Mouse (Mus musculus): ENCODE results near the gene Mrps18a. TPM values are rescaled to one million over a fixed set of nuclear protein-coding genes. Genes with fewer than 3 reads are reported as not detected.

Mrps18a gene
- total RNA-seq (2021), result 100 to 1,000 TPM; 131 to 140 TPM

DNA sequence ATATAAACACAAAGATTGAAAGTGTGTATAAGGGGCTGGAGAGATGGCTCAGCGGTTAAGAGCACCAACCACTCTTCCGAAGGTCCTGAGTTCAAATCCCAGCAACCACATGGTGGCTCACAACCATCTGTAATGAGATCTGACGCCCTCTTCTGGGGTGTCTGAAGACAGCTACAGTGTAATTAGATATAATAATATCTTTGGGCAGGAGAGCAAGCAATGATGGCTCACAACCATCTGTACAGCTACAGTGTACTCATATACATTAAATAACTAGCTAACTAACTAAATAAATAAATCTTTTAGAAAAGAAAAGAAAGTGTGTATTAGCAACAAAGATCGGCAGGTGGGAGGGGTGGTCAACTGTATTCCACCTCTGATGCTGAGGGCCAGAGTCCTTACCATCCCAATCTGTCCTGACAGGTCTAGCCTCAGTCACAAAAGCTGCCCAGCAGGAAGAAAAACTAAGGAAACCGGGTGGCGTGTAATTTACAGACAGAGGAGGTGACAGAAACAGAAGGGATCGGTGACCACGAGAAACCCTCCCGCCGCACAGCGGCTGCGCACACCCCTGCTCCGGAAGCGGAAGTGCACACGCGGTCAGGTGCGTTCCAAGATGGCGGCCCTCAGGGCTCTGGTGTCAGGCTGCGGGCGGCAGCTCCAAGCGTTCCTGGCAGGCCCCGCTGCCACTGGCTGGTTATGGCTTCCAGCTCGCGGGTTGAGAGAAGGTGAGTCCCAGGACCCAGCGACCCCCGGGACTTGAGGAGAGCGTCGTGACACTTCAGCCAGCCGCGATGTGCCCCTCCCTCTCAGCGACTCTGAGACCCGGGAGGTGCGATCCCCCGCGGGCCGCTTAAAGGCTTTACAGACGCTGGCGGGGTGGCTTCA, at the start of gene Mrps18a:
Mrps18a (plus strand) TSS at position 585 of the 888 bp plus-strand sequence.
- intact Hi-C loops (cut with DNase I), result no loop called here
- DNase-seq, result peak; percentile 84

DNA sequence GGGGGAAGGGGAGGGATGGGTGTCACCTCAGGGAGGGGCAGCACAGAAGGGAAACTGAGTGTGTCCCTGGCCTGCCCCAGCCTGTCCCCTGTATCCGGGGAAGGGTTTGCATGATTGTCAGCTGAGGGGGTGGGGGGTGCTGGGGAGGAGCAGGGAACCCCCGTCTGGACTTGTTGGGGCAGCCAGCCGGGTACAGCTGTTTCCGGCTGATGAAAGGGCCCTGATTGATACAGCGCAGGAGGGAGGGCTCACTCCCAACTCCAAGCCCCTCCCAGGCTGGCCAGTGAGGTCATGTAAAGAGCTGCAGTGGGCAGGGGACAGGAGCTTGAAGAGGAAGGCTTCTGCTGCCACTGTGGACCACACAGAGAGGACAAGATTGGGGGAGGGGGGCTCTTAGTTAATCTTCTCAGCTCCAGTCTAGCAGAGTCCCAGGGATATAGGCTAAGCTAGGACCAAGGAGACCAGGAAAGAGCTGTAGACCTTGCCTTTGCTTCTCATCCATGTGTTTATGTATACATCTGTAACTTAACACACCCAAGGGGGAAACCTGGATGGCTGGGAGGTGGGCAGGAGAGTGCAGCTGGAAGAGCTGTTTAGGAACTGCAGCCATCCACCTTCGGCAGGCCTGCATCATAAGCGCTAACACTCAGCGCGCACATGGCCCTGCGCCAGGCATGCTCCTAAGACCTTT, 47.4 kb upstream of the Mrps18a start:
- intact Hi-C loops (cut with DNase I), result no loop called here
- DNase-seq, result peak in 1 of 2 experiments; percentile 30

DNA sequence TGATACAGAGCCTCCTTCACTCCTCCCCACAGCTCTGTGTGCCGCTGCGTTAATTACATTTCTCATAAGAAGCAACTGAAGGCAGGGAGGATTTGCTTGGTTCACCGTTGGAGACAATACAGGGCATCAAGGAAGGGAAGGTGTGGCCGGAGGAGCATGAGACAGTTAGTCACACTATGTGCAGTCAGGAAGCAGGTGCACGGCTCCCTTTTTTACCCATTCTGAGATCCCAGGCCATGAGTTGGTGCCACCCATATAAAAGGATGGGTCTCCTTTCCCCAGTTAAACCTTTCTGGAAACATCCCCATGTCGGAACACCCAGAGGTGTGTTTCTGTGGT, 46.8 kb upstream of the Mrps18a start:
- intact Hi-C loops (cut with DNase I), result no loop called here
- no peak for DNase-seq

DNA sequence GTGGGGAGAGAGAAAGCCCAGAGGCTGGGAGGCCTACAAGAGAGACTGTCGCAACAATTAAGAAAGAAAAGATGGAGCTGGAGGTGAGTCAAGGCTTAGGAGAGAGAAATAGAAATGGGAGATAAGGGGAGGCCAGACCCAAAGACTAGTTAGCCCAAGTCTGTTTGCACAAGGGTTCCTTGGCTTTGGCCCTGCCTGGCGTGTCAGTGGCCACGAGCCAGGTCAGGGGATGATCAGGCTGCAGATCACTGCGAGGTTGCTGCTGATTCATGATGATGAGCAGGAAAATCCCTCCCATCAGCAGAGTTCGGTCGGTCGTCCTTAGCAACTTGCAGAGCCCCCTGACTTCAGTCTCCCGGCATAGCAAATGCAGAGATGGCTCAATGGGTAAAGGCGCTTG, 40.7 kb upstream of the Mrps18a start:
- intact Hi-C loops (cut with DNase I), result no loop called here

DNA sequence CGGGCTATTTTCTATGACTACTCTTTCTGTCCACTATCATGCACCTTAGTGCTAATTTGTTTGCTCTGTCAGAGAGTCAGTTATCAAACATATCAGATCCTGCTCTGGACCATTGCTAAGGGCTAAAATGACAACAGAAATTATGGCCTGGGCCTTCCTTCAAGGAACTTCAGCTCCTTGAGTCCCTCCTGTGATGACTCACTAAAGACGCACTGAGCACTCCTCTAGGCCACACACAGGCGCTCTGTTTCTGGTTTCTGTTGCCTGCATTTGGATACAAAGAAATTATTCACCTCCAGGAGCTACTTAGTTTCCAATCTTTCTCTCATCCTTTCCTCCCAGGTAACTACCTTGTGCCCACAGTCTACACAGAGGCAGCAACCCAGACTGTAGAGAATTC, 39.3 kb upstream of the Mrps18a start:
- no peak for DNase-seq
- intact Hi-C loops (cut with DNase I), result no loop called here

More for the DNA sequence above, 40.7 kb upstream of the Mrps18a start:
- DNase-seq, result no peak

DNA sequence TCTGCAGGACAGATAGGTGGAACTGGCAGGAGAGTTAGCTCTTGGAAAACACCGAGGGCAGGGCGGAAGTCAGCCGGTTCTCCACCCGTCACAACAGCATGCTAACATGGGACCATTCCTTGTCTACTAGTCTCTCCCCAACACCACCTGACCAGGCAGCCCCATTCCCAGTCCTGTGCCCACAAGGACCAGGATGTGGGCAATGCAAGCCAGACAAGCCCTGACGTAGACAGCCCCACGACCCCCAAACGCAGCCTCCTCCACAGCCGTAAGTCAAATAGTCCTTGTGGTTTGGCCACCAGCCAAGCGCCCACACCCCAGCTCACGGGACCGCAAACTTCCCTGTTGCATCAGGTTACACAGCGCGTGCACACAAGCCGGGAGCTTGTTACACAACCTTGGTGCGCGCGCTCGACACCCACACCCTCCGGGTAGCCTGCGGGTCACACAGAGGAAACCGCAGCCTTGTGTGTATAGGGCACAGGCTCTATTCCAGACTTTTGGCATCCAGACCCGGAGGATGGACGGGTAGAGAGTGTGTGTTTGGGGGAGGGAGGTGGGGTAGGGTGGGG, 37.0 kb upstream of the Mrps18a start:
- peak; percentile 64 to 68 for DNase-seq
- intact Hi-C loops (cut with DNase I), result no loop called here

DNA sequence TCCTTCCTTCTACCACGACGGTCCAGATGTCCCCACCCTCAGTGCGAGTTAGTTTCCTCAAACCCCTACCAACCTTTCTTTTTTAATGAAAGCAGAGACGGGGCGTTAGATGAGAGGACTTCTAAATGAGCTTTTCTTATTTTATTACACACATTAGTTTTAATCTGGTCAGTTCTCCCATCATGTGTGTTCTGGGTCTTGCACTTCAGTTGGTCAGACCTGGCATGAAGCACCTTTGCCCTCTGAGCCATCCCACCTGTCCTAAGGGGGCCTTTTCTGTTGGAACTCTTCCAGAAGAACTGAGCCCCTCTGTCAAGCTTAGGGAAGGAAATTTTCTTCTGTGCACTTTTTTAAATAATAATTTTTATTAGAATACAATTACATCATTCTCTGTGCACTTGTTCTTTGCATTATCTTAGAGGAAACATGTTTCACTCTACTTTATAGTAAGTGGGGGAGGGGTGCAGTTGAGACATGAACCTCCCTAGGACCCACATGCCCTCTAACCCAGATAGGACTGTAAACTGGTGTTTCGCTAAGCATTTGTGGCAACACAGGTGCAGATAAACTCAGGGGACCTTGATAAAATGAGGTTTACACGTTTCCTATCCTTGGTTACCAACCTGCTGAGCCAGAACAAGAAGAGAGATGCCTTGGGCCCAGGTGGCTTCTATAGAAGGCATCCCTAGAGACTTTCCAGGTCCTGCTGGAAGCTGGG, 36.2 kb upstream of the Mrps18a start:
- intact Hi-C loops (cut with DNase I), result no loop called here
- DNase-seq, result no peak

DNA sequence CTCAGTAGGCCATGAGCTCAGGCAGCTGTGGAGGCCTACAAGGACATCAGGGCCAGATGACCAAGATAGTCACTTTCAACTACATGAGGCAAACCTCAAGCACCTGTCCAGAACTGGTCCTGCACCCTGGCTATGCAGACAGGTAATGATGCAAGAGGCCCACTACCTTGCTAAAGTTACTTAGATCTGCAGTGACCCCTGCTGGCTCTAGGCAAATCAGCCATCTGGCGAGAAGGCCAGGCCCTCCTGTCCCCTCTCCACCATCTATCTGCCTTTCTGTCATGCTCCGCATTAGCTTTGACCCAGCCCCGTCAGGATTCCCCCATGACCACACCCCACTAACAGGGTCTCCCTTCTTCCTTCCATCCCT, 35.7 kb upstream of the Mrps18a start:
- peak in 1 of 2 experiments; percentile 29 for DNase-seq

DNA sequence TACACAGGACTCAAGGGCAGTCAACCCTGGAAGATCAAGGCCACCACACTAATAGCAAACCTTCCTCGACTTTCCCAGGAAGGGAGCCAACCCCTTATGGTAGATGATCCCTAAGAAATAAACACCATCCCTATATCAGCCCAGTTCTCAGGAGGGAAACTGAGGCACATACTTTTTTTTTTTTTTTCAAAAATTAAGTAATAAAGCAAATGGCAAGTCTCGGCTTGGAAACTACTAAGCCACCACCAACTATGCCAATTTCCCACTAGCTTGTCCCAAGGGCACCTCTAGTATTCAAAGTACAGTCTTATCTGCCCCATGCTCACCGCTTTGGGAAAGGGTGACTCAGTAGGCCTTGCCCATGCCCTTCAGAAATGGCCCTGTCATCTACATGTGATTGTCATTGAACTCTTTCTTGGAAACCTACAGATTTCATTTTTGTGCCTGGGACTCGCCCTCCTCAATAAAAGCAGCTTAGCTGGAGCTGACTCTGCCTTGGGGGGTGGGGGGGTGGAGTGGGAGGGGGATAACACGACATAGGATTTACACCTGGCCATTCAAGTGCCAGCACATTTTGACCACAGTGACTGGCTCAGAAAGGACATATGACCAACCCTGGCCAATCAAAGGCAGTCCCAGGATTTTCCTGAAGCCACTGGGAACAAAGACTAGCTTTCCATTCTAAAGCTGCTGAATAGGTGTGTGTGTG, 35.1 kb upstream of the Mrps18a start:
- DNase-seq, result no peak
- intact Hi-C loops (cut with DNase I), result no loop called here

More for the DNA sequence above, 35.7 kb upstream of the Mrps18a start:
- intact Hi-C loops (cut with DNase I), result no loop called here

DNA sequence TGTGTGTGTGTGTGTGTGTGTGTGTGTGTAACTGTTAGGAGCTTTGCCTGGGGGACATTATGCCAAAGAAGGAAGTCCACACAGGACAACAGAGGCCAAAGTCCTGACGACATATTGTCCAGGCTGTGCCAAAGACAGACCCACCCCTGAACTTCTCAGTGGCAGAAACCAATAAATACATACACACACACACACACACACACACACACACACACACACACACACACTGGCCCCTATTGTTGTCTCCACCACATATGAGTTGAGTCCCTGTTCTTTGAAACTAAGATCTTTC, 34.6 kb upstream of the Mrps18a start:
- intact Hi-C loops (cut with DNase I), result no loop called here

DNA sequence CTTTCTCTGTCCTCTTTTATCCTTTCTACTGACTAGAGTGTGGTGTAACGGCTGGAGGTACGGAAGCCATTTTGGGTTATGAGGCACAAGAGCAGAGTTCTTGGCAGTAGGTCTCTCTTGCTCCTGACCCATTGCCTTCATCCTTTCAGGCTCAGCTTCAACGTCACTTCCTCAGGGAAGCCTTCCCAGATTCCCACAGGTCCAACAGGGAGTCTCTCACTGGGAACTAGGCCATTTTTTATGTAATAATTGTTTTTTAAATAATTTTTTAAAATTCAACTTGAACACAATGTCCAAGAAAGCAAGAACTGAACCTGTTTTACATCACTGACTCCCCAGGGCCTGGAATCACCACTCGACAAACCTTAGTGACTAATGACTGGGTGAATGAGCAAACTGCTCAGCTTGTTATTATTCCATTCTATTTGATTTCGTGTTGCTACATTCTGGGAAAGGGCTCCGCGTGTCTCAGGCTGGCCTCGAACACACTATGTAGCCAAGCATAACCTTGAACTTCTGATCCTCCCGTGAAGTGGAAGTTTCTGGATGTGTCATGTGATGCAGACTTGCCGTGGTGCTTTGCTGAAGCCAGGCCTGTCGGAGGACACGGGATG, 32.8 kb upstream of the Mrps18a start:
- intact Hi-C loops (cut with DNase I), result no loop called here
- DNase-seq, result no peak

More for the DNA sequence above, 34.6 kb upstream of the Mrps18a start:
- DNase-seq, result no peak

DNA sequence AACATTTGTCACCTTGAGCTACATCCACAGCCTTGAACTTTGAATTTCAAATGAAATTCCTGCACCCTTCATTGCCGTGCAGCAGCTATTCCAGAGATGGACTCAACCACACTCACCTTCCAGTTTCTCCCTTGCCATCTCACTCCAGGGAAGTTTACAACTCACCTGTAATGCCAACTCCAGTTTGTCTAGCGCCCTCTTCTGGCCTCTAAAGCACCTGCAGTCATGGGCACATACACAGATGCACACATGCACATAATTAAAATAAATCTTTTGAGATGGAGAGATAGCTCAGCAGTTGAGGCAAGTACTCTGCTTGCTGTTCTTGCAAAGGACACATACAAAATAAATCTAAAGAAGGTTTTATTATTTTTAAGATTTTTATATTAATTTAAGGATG, 31.7 kb upstream of the Mrps18a start:
- intact Hi-C loops (cut with DNase I), result no loop called here
- DNase-seq, result no peak

DNA sequence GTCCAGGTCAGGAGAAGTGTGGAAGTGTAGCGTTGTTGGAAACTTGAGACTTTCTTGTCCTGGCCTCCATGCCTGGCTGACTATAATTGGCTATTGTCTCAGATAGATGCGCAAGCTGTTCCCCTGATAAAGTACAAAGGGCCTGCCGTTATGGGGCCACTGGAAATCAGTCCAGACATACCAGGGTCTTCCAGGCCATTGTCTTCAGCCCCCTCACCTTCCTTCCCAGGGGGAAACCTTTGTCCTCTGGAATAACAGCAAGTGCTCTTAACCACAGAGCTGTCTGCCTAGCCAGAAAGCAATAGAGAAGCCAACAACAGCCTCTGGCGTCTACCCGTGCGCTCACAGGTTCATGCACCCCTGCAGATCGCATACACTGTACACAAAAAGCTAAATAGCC, 30.4 kb upstream of the Mrps18a start:
- intact Hi-C loops (cut with DNase I), result no loop called here
- DNase-seq, result no peak

DNA sequence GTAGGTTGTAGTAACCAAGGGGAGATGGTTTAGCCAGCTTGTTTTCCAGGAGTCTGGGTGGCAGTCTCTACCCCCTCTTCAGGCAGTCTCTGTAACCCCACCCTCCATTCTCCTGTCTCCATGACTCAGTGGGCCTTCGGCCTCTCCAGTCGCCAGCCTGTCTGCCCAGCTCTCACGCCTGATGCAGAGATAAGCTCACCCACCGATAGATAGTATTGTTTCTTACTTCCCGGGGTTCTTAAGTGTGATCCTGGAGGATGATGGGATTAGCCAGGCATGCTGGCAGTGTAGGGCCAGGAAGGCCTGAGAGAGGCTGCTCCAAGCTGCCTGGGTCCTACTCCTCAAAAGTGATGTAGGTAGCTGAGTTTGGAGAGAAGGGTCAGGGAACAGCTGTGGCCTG, 29.7 kb upstream of the Mrps18a start:
- no peak for DNase-seq
- intact Hi-C loops (cut with DNase I), result no loop called here

DNA sequence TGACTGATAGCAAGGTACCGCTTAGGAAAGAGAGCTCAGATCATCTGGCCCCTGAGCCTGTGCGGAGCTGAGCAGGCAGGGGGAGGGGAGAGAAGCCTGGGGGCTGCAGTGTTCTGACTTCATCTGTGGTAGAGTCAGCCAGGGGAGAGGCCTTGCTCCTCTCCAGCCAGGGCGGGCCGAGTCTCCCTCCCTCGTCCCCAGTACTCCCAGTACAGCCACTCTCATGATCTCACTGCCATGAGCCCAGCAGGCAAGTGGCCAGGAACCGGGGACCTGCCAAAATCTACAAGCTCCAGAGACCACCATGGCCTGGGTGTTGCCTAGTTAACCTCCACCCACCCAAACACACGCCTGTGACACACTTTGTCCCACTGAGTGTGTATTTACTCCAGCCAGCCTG, 29.1 kb upstream of the Mrps18a start:
- DNase-seq, result peak; percentile 68 to 71
- intact Hi-C loops (cut with DNase I), result no loop called here

DNA sequence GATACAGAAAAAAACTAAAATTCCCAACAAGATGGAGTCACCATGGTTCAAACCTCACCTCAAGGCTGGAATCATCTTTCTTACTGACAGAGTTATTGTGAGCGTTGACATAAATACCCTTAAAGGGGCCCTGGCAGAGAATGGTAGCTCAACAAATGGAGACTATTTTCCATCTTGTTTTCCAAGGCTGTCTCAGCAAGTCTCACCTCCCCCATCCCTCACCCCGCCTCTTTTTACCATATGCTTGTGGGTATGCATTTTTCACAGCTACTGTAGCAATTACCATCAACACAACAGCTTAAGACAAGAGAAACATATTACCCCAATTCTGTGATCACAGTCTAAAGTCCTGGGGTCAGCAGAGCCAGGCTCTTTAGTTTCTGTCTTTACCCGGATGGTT, 27.4 kb upstream of the Mrps18a start:
- intact Hi-C loops (cut with DNase I), result no loop called here
- no peak for DNase-seq

DNA sequence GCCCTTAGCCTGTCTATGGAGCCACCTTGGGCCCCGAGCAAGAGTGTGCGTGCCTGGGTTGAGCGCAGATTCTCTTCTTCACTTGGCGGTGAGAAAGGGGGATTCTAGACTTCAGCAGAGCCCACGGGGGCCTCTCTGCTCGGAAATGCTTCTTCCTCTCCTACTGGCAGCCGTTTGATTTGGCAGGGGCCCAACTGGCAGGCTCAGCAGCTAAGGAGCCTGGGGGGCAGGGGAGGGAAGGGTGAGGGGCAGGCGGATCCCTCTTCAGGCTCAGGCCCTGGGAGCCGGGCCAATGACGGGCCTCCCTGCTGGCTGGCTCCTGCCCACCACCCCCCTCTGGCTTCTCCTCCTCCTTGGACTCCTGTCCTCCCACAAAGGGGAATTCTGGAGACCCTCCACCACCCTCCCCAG, 26.7 kb upstream of the Mrps18a start:
- intact Hi-C loops (cut with DNase I), result no loop called here
- DNase-seq, result peak; percentile 71 to 76

DNA sequence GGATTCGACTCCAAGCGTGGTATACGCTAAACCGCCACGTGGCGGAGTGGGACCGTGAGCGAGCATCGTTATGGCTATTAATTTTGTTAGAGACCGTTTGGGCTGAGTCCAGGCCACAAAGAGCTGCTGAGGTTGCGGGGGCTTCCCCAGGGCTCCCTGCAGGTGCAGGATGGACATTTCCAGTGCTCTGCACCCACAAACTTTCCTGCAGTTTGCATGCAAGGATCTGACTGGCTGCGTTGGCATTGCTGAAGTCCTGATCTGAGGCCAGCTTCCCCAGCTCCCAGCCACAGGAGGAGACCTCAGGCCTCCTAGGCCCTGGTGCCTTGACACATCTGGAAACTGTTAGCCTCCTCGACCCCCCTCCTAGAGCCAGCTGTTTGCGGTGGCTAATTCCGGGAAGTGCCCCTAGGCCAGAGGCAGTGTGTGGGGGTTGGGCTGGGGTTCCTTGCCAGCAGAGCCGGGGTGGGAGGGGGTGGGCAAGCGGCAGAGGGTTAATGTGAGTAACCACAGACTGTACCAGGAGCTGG, 24.4 kb upstream of the Mrps18a start:
- DNase-seq, result no peak
- intact Hi-C loops (cut with DNase I), result no loop called here

DNA sequence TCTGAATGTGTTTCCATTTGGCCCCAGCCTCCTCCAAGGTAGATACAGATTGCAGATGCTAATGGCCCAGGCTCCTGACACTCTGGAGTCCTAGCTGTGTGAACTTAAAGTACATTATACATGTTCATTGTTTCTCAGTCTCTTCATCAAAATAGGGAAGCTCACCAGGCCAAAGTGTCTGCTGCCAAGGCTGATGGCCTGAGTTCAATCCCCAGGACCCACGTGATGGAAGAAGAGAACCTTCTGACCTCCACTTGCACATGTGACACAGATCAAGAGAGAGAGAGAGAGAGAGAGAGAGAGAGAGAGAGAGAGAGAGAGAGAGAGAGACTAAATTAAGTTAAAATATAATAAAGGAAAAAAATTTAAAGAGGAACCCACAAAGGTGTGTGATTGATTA, 19.4 kb upstream of the Mrps18a start:
- intact Hi-C loops (cut with DNase I), result no loop called here
- no peak for DNase-seq

DNA sequence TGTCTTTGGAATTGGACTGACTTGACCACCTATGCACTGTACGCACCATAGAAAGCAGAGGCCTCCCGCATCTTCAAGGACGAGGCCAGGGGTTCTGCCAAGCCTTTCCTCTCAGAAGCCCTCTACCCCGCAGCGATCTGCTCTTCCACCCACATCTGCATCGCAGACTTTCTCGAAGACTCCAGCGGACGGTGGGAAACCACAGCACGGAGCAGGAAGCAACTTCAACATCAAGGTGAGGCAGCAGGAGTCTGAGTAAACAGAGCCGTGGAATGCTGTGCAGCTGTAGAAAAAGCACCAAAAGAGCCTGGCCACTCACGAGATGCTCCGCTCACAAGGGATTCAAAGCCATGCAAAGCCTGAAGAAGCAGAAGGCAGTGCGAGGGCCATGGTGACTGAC, 18.9 kb upstream of the Mrps18a start:
- DNase-seq, result no peak
- intact Hi-C loops (cut with DNase I), result no loop called here
